Mouse (Mus musculus) stomach, postnatal 0 days (tissue): Measurements from ENCODE around the gene Pcdh9.

Experiments
- CTCF ChIP-seq: IDR thresholded peaks from 2 replicates; pipeline ENCODE4 v1.5.1; 2016; ENCODE audit warnings: antibody characterized with exemption, low read depth, mild to moderate bottlenecking, moderate library complexity
- EP300 ChIP-seq: optimal IDR thresholded peaks from 2 replicates; pipeline ENCODE3; 2016; ENCODE audit warnings: antibody characterized with exemption

DNA sequence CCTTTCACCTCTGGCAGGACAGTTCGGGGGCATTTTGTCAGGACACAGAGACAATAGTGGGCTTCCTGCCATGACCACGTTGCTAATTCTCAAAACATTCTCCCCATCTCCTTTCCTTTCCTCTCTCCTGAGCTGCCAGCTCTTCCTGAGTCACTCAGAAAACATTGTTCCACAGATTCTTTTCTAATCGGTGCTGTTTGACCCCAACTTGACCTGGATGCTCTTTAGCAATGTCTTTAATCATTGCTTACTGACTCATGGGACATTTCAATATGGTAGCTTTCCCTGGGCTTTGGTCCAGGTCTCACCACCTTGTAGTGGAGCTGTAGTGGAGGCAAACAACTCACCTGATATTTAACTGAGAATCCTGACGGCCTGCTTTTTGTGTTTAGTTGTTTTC lies 820.3 kb downstream of the Pcdh9 start:
- no peak for TF ChIP-seq EP300
- TF ChIP-seq CTCF = no peak
